Mouse (Mus musculus) spleen, adult 2 months (tissue): ENCODE results near the gene Ddx39.

Experiments used
- CTCF ChIP-seq: fragments of 200-500 bp; IDR thresholded peaks from 2 replicates; pipeline ENCODE4 v1.5.1; 2011; ENCODE audit warnings: mild to moderate bottlenecking, inconsistent platforms; ENCODE audit not compliant: insufficient read depth, insufficient read length, insufficient replicate concordance; ENCODE audit errors: extremely low read depth
- POLR2A ChIP-seq: fragments of 200-500 bp; IDR thresholded peaks from 2 replicates; pipeline ENCODE4 v1.6.1; 2011; ENCODE audit warnings: low read depth, low read length, inconsistent platforms

GRCm38 (mm10) chr8:83697374-83698220 lies 17.4 kb upstream of the Ddx39 start:
- TF ChIP-seq POLR2A = no peak
- TF ChIP-seq CTCF = no peak
